Mouse (Mus musculus) frontal cortex, postnatal 14 days (tissue): ENCODE results near the gene Agap2.
A peak's percentile ranks its signal among the peaks of the same experiment; 100 is the strongest.

Experiments
- DNase-seq, 2 experiments: peaks; one replicate each; pipeline ENCODE4 v3.0.0; 2022; ENCODE audit warnings: low spot score in 2 of 2

Gene Agap2

DNA sequence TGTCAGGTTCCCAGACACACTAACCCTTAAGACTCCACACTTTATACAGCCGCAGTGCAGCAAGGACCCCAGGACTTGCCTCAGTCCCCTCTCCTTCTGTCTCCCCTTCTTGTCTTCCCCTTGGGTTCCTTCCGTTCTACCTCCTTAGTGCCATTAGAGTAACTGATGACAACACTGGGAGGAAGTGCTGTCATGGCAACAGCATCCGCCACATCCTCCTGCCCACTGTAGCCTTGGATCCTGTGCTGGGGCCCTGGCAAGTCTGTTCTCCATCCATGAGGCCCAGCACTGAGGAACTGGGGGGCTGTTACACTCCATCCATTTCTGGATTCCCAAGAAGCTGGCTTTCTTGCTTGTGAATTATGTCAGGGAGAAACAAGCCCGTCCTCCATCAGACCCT is 998 bp downstream of the Agap2 start:
- DNase-seq = no peak

DNA sequence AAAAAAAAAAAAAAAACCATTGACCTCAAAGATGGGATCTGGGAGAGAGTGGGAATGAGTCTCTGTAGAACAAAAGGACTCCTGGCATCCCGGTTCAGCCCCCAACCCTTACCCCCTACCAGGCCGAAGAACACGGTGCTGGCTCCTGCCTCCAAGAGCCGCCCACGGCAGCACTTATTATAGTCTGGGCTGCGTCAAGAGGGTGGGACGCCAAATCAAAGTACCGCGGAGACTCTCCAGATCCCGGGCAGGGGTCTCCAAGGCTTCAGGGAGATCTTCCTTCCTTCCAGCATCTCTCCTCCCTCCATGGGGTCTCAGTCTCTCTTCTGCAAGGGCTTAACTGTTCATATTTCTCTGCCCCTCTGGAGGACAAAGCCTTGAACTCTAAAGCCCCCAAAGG is 2.4 kb downstream of the Agap2 start:
- DNase-seq = no peak

DNA sequence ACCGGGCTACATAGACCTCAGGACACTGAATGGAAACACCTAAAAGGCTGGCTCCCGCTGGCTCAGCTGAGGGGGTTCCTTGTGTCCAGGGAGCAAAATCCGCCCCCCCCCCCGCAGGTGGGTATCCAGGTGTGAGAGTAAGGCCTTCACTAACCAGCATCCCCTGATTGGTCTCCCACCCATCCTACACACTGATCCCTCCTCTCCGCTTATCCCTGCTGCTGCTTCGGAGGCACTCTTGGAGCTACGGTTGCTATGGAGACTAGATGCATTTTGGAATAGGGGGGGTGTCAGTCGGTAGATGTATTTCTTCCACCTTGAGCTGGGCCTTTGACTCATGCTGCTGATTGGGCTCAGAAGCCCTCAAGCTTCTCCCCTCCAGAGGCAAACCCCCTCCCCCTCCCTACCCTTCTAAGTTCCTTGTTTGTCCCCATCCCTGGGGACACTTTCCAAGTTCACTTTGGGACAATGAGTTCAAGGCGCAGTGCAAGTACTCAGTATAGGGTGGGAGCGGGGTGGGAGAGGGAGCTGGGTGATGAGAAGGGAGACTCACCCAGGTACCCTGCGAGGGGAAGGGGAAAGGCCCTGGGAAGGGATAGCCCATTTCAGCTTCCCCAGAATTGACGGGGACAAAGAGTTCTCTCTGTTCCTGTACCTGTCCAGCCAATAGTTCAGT is 3.1 kb downstream of the Agap2 start:
- DNase-seq = no peak

DNA sequence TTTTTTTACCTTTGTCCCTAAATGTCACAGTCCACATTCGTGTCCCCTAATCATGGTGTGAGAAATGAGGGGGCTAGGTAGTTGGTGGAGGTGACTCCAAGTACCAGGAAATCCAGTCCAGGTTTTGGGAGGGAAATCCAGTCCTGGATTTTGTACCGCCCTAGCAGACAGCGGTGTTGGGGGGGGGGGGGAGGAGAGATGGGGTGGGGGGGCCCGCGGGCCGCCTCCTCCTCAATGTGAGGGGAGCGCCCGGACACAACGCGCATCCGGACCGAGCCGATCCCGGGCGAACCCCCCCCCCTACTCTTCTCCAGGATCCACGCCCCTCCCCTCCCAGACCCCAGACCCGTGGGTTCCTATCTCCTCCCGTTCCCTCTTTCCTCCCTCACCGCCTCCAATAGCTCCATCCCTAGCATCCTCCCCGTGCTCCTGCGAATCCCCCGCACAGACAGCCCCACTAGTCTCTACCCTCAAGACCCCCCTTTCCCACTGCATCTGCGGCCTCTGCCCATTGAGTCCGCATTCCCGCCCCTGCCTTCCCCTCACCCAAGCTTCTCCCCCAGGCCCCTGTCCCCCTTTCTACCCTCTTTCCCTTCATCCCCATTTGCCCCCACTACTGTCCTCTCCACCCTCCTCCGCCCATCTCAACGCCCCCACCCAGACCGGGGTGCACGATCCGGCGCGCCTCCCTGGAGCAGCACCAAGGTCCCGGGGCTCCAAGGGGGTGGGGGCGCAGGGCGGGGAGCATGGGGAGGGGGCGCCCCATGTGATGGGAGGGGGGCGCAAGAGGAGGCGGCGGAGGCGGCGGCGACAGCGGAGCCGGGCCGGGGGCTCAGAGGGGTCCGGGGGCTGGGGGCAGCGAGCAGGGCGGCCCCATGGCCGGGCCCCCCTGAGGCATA is 3.8 kb downstream of the Agap2 start:
- DNase-seq = no peak

DNA sequence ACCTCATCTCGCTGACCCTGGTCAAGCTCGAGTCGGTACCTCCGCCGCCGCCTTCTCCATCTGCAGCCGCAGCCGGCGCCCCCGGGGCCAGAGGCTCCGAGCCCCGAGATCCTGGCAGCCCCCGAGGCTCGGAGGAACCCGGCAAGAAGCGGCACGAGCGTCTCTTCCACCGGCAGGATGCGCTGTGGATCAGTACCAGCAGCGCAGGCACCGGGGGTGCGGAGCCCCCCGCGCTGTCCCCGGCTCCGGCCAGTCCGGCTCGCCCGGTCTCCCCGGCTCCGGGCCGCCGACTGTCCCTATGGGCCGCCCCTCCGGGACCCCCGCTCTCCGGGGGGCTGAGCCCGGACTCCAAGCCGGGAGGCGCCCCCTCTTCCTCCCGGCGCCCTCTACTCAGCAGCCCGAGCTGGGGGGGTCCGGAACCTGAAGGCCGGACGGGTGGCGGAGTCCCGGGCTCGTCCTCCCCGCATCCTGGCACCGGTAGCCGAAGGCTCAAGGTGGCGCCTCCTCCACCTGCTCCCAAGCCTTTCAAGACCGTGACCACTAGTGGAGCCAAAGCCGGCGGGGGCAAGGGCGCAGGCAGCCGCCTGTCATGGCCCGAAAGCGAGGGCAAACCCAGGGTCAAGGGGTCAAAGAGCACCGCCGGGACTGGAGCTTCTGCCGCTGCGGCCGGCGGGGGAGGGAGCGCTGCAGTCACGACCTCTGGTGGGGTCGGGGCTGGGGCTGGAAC is 4.7 kb downstream of the Agap2 start:
- no peak for DNase-seq

DNA sequence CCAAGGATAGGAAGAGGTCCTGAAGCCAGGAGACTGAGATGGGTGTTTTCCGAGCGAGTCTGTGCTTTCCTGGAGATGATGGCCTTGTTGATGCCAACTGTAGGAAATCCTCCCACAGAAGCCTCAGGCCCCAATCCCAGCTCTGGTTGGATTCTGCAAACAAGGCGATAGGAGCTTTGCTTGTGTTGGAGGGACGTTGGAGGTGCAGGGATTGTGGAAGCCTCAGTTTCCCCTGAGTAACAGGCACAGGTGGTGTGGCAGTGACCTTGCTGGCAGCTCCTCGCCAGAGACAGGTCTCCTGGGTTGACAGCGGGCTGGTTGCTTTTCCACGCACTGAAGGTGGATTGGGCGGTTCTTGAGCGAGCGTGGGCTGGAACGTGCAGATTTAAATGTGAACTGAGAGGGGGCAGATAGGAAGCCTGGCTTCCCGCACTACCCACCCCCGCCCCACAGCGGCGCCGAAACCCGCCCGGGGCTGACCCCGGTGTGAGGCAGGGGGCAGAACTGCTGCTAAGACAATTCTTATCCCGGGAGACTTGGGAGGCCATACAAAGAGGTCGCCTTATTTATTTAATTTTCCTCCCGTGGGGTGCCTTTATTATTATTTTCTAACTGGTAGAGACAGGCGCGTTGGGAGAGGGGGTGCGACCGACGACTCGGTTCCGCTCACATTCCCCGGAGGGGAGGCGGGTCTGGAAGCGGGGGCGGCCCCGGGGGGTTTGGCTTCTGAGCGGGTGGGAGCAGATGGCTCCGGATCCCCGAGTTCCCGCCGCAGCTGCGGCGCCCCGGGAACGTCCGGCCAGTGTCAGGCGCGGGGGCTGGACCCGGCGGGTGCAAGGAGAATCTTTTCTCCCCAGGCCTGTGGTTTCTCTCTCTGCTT is 6.1 kb downstream of the Agap2 start:
- DNase-seq = no peak

DNA sequence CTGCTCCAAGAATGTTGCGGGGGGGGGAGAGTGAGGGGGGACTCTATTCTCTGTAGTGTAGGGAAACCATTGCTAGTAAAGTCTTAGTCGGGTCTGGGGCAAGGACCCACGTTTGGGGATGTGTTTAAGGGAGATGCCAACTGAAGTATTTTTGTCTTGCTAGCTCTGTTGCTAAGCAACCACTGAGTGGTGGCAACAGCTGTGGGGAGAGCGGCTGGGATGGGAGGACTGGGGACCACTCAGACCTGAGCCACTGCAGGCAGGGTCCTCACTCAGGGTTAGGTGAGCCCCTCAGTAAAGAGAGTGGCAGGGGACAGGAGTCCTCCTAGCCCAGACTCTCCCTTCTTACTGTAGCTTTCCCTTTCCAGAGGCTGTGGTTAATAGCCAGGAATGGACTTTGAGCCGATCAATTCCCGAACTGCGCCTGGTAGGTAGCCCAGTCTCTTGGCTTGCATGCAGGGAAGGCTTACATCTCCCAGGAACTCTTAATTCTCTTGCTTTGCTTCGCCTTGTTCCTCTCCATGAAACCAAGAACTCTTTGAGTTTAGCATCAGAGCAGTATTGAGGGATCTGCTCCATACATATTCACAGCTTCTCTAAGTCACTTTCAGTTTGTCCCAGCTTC is 7.0 kb downstream of the Agap2 start:
- no peak for DNase-seq

DNA sequence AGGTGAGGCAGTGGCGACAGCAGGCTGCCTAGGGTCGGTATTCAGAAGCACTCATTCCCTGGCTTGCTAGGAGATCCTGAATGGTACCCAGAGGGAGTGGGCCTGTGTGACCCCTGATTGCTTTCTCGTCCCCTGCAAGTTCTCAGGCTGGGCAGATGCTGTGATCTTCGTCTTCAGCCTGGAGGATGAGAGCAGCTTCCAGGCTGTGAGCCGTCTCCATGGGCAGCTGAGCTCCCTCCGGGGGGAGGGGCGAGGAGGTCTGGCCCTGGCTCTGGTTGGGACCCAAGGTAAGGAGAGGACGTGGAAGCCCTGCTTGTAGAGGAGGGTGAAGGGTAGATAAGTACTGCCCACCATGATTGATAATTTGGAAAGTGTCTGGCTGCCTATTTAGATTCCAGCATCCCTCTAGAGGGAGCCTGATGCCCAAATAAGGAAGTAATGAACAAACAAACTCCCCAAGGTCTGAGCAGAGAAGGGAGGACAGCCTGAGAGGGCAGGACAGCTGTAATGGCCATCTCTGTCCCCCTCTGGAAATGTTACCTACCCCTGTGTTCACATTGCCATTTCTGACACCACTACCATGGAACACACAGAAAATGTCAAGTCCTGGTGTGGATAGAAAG is 8.3 kb downstream of the Agap2 start:
- no peak for DNase-seq

DNA sequence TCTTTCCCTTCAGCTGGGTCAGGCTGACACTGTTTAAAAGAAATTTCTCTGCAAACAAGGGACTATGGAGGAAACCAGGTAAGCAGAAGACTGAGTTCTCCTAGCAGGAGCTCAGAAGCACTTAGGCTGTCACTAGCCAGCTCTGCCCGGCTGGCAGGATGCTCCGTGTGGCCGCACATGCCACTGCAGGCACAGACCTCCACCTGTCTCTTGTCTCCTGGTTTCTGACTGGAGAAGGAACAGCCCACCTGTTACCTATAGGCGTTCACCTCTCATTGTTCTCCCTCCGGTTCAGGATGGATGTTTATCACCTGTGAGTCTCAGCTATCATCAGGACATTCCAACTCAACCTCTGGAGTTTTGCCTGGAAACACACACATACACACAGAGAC is 8.8 kb downstream of the Agap2 start:
- DNase-seq = no peak

DNA sequence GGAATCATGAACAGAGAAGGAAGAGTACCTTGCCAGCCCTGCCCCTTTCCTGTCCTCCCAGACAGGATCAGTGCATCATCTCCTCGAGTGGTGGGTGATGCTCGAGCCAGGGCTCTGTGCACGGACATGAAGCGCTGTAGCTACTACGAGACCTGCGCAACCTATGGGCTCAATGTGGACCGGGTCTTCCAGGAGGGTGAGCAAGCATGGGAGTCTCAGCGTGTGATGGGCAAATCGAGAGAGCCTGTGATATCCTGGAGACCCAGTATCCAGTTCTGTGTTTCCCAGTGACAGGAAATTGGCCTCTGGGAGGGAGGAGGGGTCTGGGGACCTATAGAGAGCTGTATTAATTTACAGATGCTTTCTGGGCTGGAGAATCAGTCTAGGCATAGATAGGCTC is 10.0 kb downstream of the Agap2 start:
- no peak for DNase-seq

DNA sequence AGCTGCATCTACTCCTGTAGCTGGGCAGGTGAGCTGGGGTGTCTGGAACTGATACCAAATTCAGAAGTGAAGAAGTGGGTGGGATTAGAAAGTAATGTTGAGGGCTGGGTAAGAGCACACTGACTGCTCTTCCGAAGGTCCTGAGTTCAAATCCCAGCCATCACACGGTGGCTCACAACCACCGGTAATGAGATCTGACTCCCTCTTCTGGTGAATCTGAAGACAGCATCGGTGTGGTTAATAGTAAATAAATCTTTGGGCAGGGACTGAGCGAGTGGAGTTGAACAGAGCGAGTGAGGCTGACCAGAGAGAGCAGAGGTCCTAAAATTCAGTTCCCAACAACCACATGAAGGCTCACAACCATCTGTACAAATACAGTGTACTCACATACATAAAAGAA is 10.5 kb downstream of the Agap2 start:
- no peak for DNase-seq

DNA sequence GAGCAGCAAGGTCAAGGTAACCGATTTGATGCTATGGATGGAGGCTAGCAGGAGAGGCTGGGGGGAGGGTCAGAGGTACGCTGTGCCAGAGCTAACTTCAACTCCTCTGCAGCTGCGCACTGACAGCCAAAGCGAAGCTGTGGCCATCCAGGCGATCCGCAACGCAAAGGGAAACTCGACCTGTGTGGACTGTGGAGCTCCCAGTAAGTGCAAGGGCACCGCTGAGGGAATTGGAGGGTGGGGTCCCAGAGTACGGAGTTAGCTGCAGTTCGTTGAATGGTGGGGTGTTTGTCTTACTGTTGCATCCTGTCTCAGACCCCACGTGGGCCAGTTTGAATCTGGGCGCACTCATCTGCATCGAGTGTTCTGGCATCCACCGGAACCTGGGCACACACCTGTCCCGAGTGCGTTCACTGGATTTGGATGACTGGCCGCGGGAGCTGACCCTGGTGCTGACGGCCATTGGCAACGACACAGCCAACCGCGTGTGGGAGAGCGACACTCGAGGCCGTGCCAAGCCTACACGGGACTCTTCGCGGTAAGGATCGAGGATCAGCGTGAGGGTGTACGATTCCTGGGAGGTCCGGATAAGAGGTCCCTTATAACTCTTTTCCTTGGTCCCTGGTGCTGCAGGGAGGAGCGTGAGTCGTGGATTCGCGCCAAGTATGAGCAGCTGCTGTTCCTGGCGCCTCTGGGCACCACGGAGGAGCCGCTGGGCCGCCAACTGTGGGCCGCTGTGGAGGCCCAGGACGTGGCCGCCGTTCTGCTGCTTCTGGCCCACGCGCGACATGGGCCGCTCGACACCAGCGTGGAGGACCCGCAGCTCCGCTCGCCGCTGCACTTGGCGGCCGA is 15.7 kb downstream of the Agap2 start:
- no peak for DNase-seq

DNA sequence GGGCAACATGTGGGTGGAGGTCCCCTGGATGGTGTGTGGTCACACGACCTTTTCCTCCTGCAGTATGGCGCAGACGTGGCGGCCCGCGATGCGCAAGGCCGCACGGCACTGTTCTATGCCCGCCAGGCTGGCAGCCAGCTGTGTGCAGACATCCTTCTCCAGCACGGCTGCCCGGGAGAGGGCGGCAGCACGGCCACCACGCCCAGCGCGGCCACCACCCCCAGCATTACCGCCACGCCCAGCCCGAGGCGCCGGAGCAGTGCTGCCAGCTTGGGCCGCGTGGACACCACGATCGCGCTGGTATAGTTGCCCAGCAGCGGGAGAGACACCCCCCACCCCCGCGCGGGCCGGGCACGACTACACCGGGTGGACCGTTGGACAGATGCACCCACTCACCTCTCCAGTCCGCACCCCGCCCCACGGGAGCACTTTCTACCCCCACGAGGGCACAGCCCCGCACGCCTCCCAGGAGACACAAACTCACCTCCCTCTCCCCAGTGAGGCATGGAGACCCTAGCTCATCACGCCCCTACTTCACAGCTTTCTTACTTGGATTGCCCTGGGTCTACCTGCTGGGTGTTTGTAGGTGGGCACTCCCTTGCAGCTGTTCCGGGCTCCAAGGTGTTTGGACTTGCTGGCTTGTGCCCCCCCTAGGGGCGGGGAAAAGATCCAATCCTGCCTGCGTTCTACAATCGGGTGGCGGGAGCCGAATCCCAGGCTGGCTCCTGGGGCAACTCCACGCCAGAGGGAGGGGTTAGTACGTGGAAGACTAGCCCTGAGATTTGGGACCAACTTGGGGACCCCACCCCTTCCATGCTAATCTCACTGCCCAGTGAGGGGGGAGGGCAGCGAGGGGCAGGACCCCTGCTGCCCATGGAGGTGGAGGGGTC is 16.7 kb downstream of the Agap2 start:
- DNase-seq = no peak

DNA sequence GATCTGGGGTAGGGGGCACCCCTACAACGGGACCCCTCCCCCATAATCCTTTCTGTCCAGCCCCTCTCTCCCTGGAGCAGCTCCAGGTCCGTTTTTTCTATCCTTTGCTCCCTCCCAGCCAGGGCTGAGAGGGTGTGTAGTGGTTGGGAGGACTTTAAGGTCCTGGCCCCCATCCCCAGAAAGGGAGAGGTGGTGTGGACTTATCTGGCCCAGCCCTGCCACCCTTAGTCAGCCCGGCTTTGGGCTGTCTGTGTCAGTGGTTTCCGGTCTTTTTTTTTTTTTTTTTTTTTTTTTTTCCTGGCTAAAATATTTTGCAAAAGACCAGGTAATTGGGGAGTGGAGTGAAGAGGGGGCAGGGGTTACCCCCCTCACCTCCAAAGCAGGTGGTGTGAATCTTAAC is 17.7 kb downstream of the Agap2 start:
- no peak for DNase-seq

DNA sequence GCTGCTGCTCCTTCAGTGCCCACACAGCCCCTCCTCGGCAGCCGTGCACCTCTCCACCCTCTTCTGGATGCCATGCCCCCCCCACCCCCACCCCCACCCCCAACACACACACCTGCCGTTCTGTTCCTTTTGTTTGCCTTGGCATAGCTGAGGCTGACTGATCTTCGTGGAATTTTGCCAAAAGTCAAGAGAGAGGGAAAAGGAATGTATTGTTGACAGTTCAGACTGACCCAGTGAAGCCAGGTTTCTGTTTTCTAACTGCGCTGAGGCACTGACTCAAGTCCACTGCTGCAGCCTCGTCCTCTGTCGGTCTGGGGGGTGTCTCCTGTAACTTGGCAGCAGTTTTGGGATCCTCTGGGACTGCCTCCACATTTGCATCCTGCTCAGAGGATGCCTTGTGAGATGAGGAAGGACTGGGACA is 19.3 kb downstream of the Agap2 start:
- peak in 1 of 2 experiments; percentile 35 for DNase-seq

DNA sequence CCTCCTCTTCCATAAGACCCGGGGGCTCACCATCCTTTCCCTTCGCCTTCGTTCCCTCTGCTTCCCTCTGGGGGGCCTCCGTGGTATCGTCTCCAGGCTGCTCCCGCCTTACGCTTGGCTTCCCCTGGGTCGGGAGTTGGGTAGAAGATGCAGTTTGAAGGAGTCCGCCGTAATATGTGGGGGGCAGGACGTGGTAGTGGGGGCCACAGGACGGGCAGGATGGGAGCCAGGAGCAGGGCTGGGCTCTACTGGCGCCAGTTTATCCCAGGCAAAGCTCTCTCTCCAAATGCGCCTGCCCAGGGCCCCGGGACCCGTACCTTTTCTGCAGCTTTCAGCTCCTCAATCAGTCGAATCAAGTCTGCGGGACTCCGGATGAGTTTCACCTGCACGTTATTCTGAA is 23.4 kb downstream of the Agap2 start:
- no peak for DNase-seq

DNA sequence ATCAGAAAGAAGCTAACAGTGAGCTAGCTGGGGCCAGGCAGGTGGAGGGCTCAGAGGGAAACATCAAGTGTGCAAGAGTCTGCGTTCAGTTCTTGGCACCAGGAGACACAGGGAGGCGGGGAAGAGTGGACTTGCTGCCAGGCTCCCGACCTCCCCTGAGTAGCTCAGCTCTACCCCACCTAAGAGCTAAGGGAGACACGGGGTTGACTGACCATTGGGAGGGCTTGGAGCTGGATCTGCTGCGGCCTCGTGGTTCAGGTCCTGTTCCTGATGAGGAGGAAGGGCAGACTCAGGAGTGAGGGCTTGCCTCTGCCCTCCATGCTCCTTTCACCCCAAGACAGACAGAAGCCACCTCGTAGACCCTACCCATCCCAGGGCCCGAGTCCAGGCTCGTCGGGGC is 24.1 kb downstream of the Agap2 start:
- DNase-seq = no peak

DNA sequence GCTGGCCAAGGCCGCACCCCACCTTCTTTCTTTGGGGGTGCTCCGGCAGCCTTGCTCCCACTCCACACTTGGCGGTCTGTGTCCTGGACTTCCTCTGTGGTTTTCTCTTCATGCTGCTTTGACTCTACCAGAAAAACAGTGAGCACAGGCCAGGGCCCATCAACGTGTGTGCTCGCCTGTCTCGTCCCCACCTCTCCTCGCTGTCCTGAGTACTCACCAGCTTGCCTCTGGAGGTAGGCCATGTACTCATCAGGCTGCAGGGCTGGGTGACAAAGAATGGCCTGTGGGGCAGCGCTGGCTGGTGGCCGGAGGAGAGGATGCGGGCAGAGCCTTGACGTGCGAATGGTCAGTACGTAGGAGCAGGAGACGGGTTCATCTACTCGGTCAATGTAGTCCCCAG is 24.8 kb downstream of the Agap2 start:
- DNase-seq = no peak

DNA sequence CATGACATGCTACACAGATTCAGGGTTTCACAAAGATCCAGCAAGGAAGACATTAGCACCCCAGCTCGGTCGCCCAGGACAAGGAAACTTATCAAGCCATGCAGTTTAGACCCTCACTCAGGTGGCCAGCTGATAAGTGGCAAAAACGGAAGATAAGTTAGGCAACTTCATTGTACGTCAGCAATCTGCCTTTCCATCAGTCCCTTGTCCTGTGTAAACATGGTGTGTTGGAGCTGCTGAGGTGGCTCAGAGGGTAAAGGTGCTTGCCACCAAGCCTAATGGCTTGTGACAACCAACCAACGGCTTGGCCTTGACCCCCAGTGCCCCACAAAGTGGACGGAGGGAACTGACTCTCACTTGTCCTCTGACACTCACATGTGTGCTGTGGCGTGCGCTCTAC is 25.3 kb downstream of the Agap2 start:
- no peak for DNase-seq
